Mouse (Mus musculus) kidney, adult 2 months (tissue): ENCODE results near the gene Mapk13. TPM values are rescaled to one million over a fixed set of nuclear protein-coding genes. Genes with fewer than 3 reads are reported as not detected.

Source experiments
- DNase-seq: peaks from one replicate; pipeline ENCODE4 v3.0.0; 2021
- H3K27ac ChIP-seq: fragments of 200-500 bp; 2 replicates; pipeline ENCODE4 v1.5.1; 2012; ENCODE audit warnings: low read depth, low read length, control low read depth, inconsistent platforms; ENCODE audit not compliant: insufficient read depth
- H3K27me3 ChIP-seq: fragments of 200-500 bp; replicated peaks from 2 replicates; pipeline ENCODE4 v1.6.1; 2012; ENCODE audit warnings: mild to moderate bottlenecking, moderate library complexity, low read length, inconsistent platforms; ENCODE audit not compliant: control insufficient read depth, insufficient read depth
- H3K36me3 ChIP-seq: fragments of 200-500 bp; 2 replicates; pipeline ENCODE4 v1.6.1; 2012; ENCODE audit warnings: mild to moderate bottlenecking, moderate library complexity, low read length, inconsistent platforms; ENCODE audit not compliant: control insufficient read depth, insufficient read depth
- H3K4me1 ChIP-seq: fragments of 200-500 bp; 2 replicates; pipeline ENCODE4 v1.6.1; 2011; ENCODE audit warnings: low read length; ENCODE audit not compliant: control insufficient read depth, insufficient read depth
- H3K4me3 ChIP-seq: fragments of 200-500 bp; 2 replicates; pipeline ENCODE4 v1.5.1; 2011; ENCODE audit warnings: mild to moderate bottlenecking, low read depth, low read length, control low read depth; ENCODE audit not compliant: insufficient read depth
- CTCF ChIP-seq: fragments of 200-500 bp; conservative IDR thresholded peaks from 2 replicates; pipeline ENCODE4 v1.5.1; 2011; ENCODE audit warnings: low read depth, mild to moderate bottlenecking, control low read depth, low read length, moderate library complexity, mixed read lengths; ENCODE audit not compliant: insufficient read depth, insufficient read length
- POLR2A ChIP-seq: fragments of 200-500 bp; IDR thresholded peaks from one replicate; pipeline ENCODE4 v1.6.1; 2011; ENCODE audit warnings: low read depth, low read length, control low read depth
- WGBS: fragments of 180-500 bp; shearing (Covaris S2); methylation state at CpG from one replicate; pipeline ENCODE4 v1.1.7; 2018; 5-methylcytosine and 5-hydroxymethylcytosine counted together
- polyA plus RNA-seq: library from polyadenylated mRNA; depleted of rRNA; stranded (reverse); fragments of >200 nt; gene quantifications from 2 replicates; pipeline ENCODE4 v1.2.3, GENCODE M21; 2012

The Mapk13 gene
- polyA plus RNA-seq, 1 experiment = 10.9 TPM

- TF ChIP-seq POLR2A (no peak), CTCF (no peak)
- Histone ChIP-seq H3K4me3 (no peak overlapping the region), H3K4me1 (peaks cover 10% of the 10 kb centered on the region), H3K36me3 (no peaks in the 10 kb centered on the region; the same call in 1 of the 2 replicates), H3K27me3 (no peaks in the 10 kb centered on the region), H3K27ac (peak overlapping the region; percentile 3; the same call in 1 of the 2 replicates)
- peak; percentile 88 for DNase-seq
- WGBS = 60% methylated on average over 11 of the region's 11 CpGs
Observed at GRCm38 (mm10) chr17:28743145-28743866, 25.8 kb upstream of the Mapk13 start.

GRCm38 (mm10) chr17:28743916-28744315, 25.2 kb upstream of the Mapk13 start:
- no peak for DNase-seq
- Histone ChIP-seq H3K36me3 (no peaks in the 10 kb centered on the region; the same call in 1 of the 2 replicates), H3K4me1 (peaks cover 10% of the 10 kb centered on the region), H3K27me3 (no peaks in the 10 kb centered on the region), H3K27ac (peak overlapping the region; percentile 3; the same call in 1 of the 2 replicates), H3K4me3 (no peak overlapping the region)
- 93% methylated on average over 9 of the region's 9 CpGs for WGBS
- TF ChIP-seq CTCF (peak; percentile 21; the same call in 1 of the 2 replicates), POLR2A (no peak)

- H3K36me3 ChIP-seq = no peaks in the 10 kb centered on the region; the same call in 1 of the 2 replicates
- H3K27ac ChIP-seq = no peak overlapping the region
- no peak for TF ChIP-seq CTCF
- H3K4me1 ChIP-seq = peaks cover 10% of the 10 kb centered on the region
- no peak for DNase-seq
- H3K27me3 ChIP-seq = no peaks in the 10 kb centered on the region
- 75% methylated on average over 6 of the region's 6 CpGs for WGBS
- no peak overlapping the region for H3K4me3 ChIP-seq
Observed at GRCm38 (mm10) chr17:28745773-28746172, 23.3 kb upstream of the Mapk13 start.

GRCm38 (mm10) chr17:28748001-28748400, 21.1 kb upstream of the Mapk13 start:
- 73% methylated on average over 4 of the region's 4 CpGs for WGBS
- Histone ChIP-seq H3K4me3 (no peak overlapping the region), H3K36me3 (no peaks in the 10 kb centered on the region; the same call in 1 of the 2 replicates), H3K27me3 (no peaks in the 10 kb centered on the region), H3K4me1 (peaks cover 5% of the 10 kb centered on the region), H3K27ac (no peak overlapping the region)
- DNase-seq = no peak
- TF ChIP-seq CTCF = no peak
- no peak for TF ChIP-seq POLR2A

- no peak overlapping the region for H3K4me3 ChIP-seq
- H3K27ac ChIP-seq = no peak overlapping the region
- no peaks in the 10 kb centered on the region for H3K36me3 ChIP-seq
- no peak for TF ChIP-seq POLR2A
- no peak for DNase-seq
- no peaks in the 10 kb centered on the region for H3K27me3 ChIP-seq
- 56% methylated on average over 6 of the region's 6 CpGs for WGBS
- H3K4me1 ChIP-seq = no peaks in the 10 kb centered on the region
Observed at GRCm38 (mm10) chr17:28750580-28750979, 18.5 kb upstream of the Mapk13 start.

GRCm38 (mm10) chr17:28756447-28756846, 12.7 kb upstream of the Mapk13 start:
- WGBS = 60% methylated on average over 5 of the region's 5 CpGs
- H3K27ac ChIP-seq = no peak overlapping the region
- no peaks in the 10 kb centered on the region for H3K36me3 ChIP-seq
- no peaks in the 10 kb centered on the region for H3K27me3 ChIP-seq
- no peak overlapping the region for H3K4me3 ChIP-seq
- no peaks in the 10 kb centered on the region for H3K4me1 ChIP-seq
- no peak for DNase-seq
- TF ChIP-seq POLR2A (no peak), CTCF (no peak)

GRCm38 (mm10) chr17:28757470-28757869, 11.6 kb upstream of the Mapk13 start:
- WGBS = 65% methylated on average over 2 of the region's 2 CpGs
- peak; percentile 20 for DNase-seq
- Histone ChIP-seq H3K4me1 (no peaks in the 10 kb centered on the region), H3K4me3 (no peak overlapping the region), H3K27me3 (no peaks in the 10 kb centered on the region), H3K36me3 (no peaks in the 10 kb centered on the region), H3K27ac (no peak overlapping the region)
- TF ChIP-seq CTCF (no peak), POLR2A (no peak)
